Mouse (Mus musculus) forebrain, embryonic 16.5 days (tissue): ENCODE measurements at regions not wholly inside any gene's neighbourhood (a gene's known extent, or its start where the extent isn't known, plus 50 kb on each side); places are given as distances from the start of the nearest gene placed in this dataset.
A peak's percentile ranks its signal among the peaks of the same experiment; 100 is the strongest.

Source experiments
- ATAC-seq: fragments of 200-750 bp; cut with Nextera tagmentation; 2 replicates; pipeline ENCODE4 v1.8.0; 2017; ENCODE audit warnings: mild to moderate bottlenecking, moderate library complexity
- H3K27ac ChIP-seq: fragments of 300-500 bp; sonication (generic); 2 replicates; pipeline ENCODE4 v1.5.1; 2014; ENCODE audit warnings: low read length, control low read depth
- H3K27me3 ChIP-seq: fragments of 300-500 bp; sonication (generic); replicated peaks from 2 replicates; pipeline ENCODE4 v1.6.1; 2014; ENCODE audit warnings: low read length; ENCODE audit not compliant: control insufficient read depth, insufficient read depth
- H3K36me3 ChIP-seq: fragments of 300-500 bp; sonication (generic); 2 replicates; pipeline ENCODE4 v1.6.1; 2014; ENCODE audit not compliant: control insufficient read depth, insufficient read depth
- H3K4me1 ChIP-seq: fragments of 300-500 bp; sonication (generic); replicated peaks from 2 replicates; pipeline ENCODE4 v1.6.1; 2014; ENCODE audit warnings: low read length; ENCODE audit not compliant: control insufficient read depth, insufficient read depth
- H3K4me2 ChIP-seq: fragments of 300-500 bp; sonication (generic); 2 replicates; pipeline ENCODE4 v1.6.1; 2014; ENCODE audit warnings: mild to moderate bottlenecking, low read length, control low read depth
- H3K4me3 ChIP-seq: fragments of 300-500 bp; sonication (generic); replicated peaks from 2 replicates; pipeline ENCODE4 v1.5.1; 2014; ENCODE audit warnings: mild to moderate bottlenecking, low read length, control low read depth
- H3K9ac ChIP-seq: fragments of 300-500 bp; sonication (generic); replicated peaks from 2 replicates; pipeline ENCODE4 v1.6.1; 2014; ENCODE audit warnings: low read depth, low read length, control low read depth
- H3K9me3 ChIP-seq: fragments of 300-500 bp; sonication (generic); 2 replicates; pipeline ENCODE4 v1.6.1; 2016; ENCODE audit warnings: low read length; ENCODE audit not compliant: control insufficient read depth
- WGBS: fragments of 180-500 bp; shearing (Covaris S2); extraction: QIAGEN DNeasy Blood & Tissue Kit; methylation state at CpG from one replicate; pipeline ENCODE4 v1.1.7; 2014; 5-methylcytosine and 5-hydroxymethylcytosine counted together

- WGBS: 52% methylated on average over 1 of the region's 1 CpGs
- no peak for ATAC-seq
- H3K4me2 ChIP-seq: no peak overlapping the region
- H3K27ac ChIP-seq: no peak overlapping the region
- H3K9ac ChIP-seq: no peak overlapping the region
- H3K4me1 ChIP-seq: peaks cover 2% of the 10 kb centered on the region; the same call in 1 of the 2 replicates
- no peaks in the 10 kb centered on the region for H3K9me3 ChIP-seq
- H3K27me3 ChIP-seq: no peaks in the 10 kb centered on the region
- H3K36me3 ChIP-seq: no peaks in the 10 kb centered on the region
- H3K4me3 ChIP-seq: no peak overlapping the region
Measured at GRCm38 (mm10) chr10:45801463-45801862, 223.8 kb downstream of the Hace1 start.

- peak; percentile 47; the same call in 1 of the 2 replicates for ATAC-seq
- Histone ChIP-seq H3K9me3 (no peaks in the 10 kb centered on the region), H3K36me3 (no peaks in the 10 kb centered on the region), H3K4me2 (no peak overlapping the region), H3K27me3 (no peaks in the 10 kb centered on the region), H3K9ac (no peak overlapping the region), H3K4me1 (peaks cover 5% of the 10 kb centered on the region; the same call in 1 of the 2 replicates), H3K4me3 (no peak overlapping the region), H3K27ac (no peak overlapping the region)
- WGBS: 44% methylated on average over 18 of the region's 18 CpGs
Measured at GRCm38 (mm10) chr10:45806984-45807827, 229.6 kb downstream of the Hace1 start.

GRCm38 (mm10) chr10:45811882-45812281 lies 234.3 kb downstream of the Hace1 start:
- Histone ChIP-seq H3K36me3 (no peaks in the 10 kb centered on the region), H3K9me3 (no peaks in the 10 kb centered on the region), H3K9ac (no peak overlapping the region), H3K27me3 (no peaks in the 10 kb centered on the region), H3K4me1 (peaks cover 6% of the 10 kb centered on the region; the same call in 1 of the 2 replicates), H3K4me3 (no peak overlapping the region), H3K27ac (no peak overlapping the region), H3K4me2 (no peak overlapping the region)
- no peak for ATAC-seq
- WGBS: 55% methylated on average over 6 of the region's 6 CpGs

DNA sequence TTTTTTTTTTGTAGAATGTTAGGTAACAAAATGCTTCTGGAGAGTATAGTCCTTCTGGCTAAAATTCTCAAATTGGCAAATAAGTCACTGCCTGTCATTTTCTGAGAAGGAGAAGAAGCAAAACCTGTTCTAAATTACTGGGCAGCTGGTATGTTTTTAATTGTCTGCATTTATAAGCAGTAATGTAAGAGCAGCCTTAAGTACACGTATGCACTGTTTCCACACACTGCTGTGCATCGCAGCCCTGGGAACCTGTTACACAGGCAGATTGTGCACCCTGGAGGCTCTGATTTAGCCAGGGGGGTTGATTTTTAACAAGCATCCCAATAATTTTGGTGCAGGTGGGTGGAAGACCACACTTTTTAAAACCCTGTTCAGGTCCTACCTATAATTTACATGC lies 236.2 kb downstream of the Hace1 start:
- Histone ChIP-seq H3K9ac (no peak overlapping the region), H3K4me2 (no peak overlapping the region), H3K27me3 (no peaks in the 10 kb centered on the region), H3K36me3 (no peaks in the 10 kb centered on the region), H3K27ac (no peak overlapping the region), H3K4me1 (0 out of 2 replicates have a peak, but pooled peaks cover 2% of the 10 kb centered on the region), H3K9me3 (no peaks in the 10 kb centered on the region), H3K4me3 (no peak overlapping the region)
- peak; percentile 75 for ATAC-seq
- 41% methylated on average over 2 of the region's 2 CpGs for WGBS

DNA sequence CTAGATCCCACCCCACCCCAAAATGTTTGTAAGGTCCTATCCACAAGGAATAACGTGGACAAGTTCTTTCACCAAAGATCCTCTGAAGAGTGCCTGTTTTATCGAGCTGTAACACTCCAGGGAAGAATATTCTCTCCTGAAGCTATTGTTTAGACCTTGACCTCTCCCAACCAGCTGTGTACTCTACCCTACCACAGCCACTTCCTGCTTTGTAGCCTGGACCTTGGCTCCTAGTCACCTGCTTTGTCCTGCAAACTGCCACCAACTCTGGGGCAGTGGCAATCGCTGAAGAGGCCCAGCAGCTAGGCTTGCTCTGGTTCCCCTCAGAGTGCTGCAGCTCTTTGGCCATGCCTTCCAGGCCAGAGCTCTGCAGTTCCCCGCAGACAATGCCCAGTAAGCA lies 239.1 kb downstream of the Hace1 start:
- no peaks in the 10 kb centered on the region for H3K27me3 ChIP-seq
- WGBS: 90% methylated on average over 4 of the region's 4 CpGs
- ATAC-seq: no peak
- no peaks in the 10 kb centered on the region for H3K9me3 ChIP-seq
- H3K4me3 ChIP-seq: no peak overlapping the region
- no peak overlapping the region for H3K9ac ChIP-seq
- H3K4me1 ChIP-seq: 0 out of 2 replicates have a peak, but pooled peaks cover 2% of the 10 kb centered on the region
- H3K36me3 ChIP-seq: no peaks in the 10 kb centered on the region
- no peak overlapping the region for H3K4me2 ChIP-seq
- no peak overlapping the region for H3K27ac ChIP-seq

- no peak overlapping the region for H3K4me2 ChIP-seq
- no peak overlapping the region for H3K27ac ChIP-seq
- no peak for ATAC-seq
- H3K4me1 ChIP-seq: no peaks in the 10 kb centered on the region
- H3K9me3 ChIP-seq: no peaks in the 10 kb centered on the region
- 74% methylated on average over 8 of the region's 8 CpGs for WGBS
- no peaks in the 10 kb centered on the region for H3K36me3 ChIP-seq
- no peaks in the 10 kb centered on the region for H3K27me3 ChIP-seq
- H3K4me3 ChIP-seq: no peak overlapping the region
- no peak overlapping the region for H3K9ac ChIP-seq
Measured at GRCm38 (mm10) chr10:45820986-45821655, 243.5 kb downstream of the Hace1 start.

DNA sequence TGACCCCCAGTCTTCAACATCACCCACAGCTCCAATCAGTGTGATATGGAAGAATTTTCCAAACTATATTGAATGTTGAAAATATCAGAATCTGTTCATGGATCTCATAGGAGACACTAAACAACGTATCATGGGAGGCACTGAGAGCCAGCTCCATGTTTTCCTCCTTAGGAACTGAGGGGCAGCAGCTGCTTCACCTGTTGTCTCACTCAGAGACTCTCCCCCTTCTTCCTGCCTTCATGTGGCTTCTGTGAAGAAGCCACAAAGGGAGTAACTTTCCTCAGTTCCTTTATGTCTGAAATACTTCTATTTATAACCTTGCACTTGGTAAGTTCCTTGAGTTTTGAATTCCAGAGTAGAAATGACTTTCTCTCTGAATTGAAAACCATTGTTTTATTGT lies 244.6 kb downstream of the Hace1 start:
- Histone ChIP-seq H3K4me1 (no peaks in the 10 kb centered on the region), H3K36me3 (no peaks in the 10 kb centered on the region), H3K4me2 (no peak overlapping the region), H3K9me3 (no peaks in the 10 kb centered on the region), H3K27ac (no peak overlapping the region), H3K9ac (no peak overlapping the region), H3K4me3 (no peak overlapping the region), H3K27me3 (no peaks in the 10 kb centered on the region)
- WGBS: 84% methylated on average over 1 of the region's 1 CpGs
- ATAC-seq: no peak

- Histone ChIP-seq H3K27ac (no peak overlapping the region), H3K4me2 (no peak overlapping the region), H3K36me3 (no peaks in the 10 kb centered on the region), H3K27me3 (no peaks in the 10 kb centered on the region), H3K9ac (no peak overlapping the region), H3K4me1 (no peaks in the 10 kb centered on the region), H3K9me3 (no peaks in the 10 kb centered on the region), H3K4me3 (no peak overlapping the region)
- ATAC-seq: peak; percentile 90
- 72% methylated on average over 2 of the region's 2 CpGs for WGBS
Measured at GRCm38 (mm10) chr10:45823612-45824011, 246.0 kb downstream of the Hace1 start.

GRCm38 (mm10) chr10:45848654-45849053 lies 271.0 kb downstream of the Hace1 start:
- H3K27ac ChIP-seq: no peak overlapping the region
- no peaks in the 10 kb centered on the region for H3K27me3 ChIP-seq
- no peak overlapping the region for H3K4me3 ChIP-seq
- H3K36me3 ChIP-seq: no peaks in the 10 kb centered on the region
- no peak overlapping the region for H3K4me2 ChIP-seq
- no peak overlapping the region for H3K9ac ChIP-seq
- no peaks in the 10 kb centered on the region for H3K9me3 ChIP-seq
- WGBS: 76% methylated on average over 2 of the region's 2 CpGs
- H3K4me1 ChIP-seq: 0 out of 2 replicates have a peak, but pooled peaks cover 3% of the 10 kb centered on the region
- ATAC-seq: no peak
